Mouse (Mus musculus): ENCODE results near the gene Ticrr.

DNA sequence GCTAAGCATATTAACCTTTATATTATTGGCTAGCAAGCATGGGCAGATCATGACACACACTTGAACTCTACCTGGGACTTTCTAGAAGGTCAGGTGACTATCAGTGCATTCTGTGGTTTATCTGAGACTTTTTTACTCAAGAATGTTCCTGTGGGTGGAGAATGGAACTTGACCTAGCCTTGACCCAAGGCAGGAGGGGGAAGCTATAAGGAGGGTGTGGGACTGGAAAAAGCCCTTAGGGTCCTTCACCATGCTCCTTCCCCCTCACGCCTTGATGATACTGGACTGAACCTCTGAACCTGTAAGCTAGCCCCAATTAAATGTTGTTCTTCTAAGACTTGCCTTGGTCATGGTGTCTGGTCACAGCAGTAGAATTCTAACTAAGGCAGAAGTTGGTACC is 5.8 kb upstream of the Ticrr start:
- no peak for TF ChIP-seq CTCF (IDR thresholded peaks at IDR 0.05; ENCODE audit: control insufficient read depth, insufficient read depth, insufficient replicate concordance, low read depth, low read length)
- no peak for TF ChIP-seq POLR2A (IDR thresholded peaks at IDR 0.05; ENCODE audit: control insufficient read depth, low read depth, low read length)
